Mouse (Mus musculus) thymus, postnatal 10 days (tissue): ENCODE measurements around the gene Tcam1.
"Not testable (repeated sequence)": the region's sequence is repeated elsewhere in the genome, so short reads cannot be mapped to it uniquely, and the experiment has no call there.

ENCODE experiments used
- DNase-seq, 2 experiments: peaks; one replicate each; pipeline ENCODE4 v3.0.0; 2021; ENCODE audit warnings: low spot score in 2 of 2

Tcam1 gene

DNA sequence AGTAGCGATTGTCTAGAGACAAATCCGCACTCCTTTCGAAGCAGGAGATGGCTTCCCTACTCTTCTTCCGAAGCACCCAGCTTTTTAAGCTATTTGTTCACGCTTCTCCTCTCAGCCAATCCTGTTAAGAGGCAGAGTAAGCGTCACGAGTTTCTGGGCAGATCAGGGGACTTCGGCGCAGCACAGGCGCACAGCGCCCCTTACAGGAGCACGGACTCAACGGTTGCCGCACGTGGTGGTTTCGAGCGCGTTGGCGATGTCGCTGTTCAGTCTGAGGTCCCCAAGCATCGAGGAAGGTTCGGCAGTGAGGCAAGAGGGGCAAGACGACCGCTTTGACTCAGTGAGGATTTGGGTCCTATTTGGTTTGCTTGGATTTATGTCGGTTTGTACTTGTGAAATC, at the start of gene Tcam1:
TSS of gene Tcam1 (plus strand) at position 219 of the 400 bp plus-strand sequence.
- peak; percentile 86 to 93 for DNase-seq

DNA sequence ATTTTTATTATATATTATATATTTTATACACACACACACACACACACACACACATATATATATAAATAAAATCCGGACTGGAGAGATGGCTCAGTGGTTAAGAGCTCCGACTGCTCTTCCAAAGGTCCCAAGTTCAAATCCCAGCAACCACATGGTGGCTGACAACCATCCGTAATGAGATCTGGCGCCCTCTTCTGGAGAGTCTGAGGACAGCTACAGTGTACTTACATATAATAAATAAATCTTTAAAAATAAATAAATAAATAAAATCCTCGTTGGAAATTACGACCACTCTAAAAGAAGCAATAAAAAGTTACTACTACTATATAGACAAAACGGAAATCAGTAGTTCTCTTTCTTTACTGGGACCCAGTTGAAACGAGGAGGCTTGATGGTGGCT, 42.5 kb upstream of the Tcam1 start:
- DNase-seq = not testable (repeated sequence)

DNA sequence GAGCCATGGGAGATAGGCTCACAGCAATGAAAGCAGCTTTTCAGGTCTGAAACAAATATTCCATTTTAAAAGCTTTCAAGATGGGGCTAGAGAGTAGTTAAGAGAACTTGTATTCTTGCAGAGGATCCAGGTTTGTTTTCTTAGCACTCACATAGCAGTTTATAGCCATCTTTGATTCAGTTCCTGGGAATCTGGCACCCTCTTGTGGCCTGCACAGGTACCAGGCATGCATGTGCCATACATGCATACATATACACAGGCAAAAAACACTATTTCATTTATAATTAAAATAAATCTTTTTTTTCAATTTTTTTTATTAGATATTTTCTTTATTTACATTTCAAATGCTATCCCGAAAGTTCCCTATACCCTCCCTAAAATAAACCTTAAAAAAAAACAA, 29.6 kb upstream of the Tcam1 start:
- DNase-seq = no peak

- no peak for DNase-seq
Observed at GRCm38 (mm10) chr11:106249326-106249725, 27.1 kb upstream of the Tcam1 start.

DNA sequence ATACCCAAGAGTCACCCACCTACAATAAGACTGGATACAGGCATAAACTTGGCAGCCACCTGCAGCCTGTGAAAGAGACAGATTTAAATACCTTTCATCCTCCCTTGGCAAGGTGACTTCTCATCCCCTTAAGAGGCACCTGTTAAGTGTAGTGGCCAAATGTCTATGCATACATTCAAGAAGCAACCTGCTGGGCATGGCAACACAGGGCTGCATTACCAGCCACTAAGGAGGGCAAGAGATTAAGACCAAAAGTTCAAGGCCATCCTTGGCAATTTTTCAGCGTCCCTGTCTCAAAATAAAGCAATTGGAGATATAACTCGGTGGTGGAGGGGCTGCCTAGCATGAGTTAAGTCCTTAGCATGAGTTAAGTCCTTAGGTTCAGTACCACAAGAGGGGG, 21.7 kb upstream of the Tcam1 start:
- DNase-seq = no peak

GRCm38 (mm10) chr11:106255174-106255573, 21.3 kb upstream of the Tcam1 start:
- DNase-seq = no peak

GRCm38 (mm10) chr11:106255685-106256451, 20.6 kb upstream of the Tcam1 start, which contains the start of the genes Ftsj3 and Psmc5:
Gene Ftsj3, minus strand, starts transcription at chr11:106256079.
Gene Psmc5, plus strand, starts transcription at chr11:106256154.
- peak; percentile 97 to 99 for DNase-seq

DNA sequence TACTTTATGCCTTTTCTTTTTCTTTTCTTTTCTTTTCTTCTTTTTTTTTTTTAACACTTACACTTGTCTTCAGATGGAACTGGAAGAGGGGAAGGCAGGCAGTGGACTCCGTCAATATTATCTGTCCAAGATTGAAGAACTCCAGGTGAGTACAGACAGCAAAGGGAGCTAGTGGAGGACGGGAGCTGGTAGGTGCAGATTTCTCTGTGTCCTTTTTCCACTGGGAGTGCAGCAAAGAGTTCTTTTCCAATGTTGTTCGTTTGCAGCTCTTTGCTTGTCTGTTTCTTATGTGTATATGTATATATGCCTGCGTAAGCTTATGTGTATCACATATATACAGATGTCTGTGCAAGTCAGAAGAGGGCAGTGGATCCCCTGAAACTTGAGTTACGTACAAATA, 19.7 kb upstream of the Tcam1 start:
- DNase-seq = no peak

DNA sequence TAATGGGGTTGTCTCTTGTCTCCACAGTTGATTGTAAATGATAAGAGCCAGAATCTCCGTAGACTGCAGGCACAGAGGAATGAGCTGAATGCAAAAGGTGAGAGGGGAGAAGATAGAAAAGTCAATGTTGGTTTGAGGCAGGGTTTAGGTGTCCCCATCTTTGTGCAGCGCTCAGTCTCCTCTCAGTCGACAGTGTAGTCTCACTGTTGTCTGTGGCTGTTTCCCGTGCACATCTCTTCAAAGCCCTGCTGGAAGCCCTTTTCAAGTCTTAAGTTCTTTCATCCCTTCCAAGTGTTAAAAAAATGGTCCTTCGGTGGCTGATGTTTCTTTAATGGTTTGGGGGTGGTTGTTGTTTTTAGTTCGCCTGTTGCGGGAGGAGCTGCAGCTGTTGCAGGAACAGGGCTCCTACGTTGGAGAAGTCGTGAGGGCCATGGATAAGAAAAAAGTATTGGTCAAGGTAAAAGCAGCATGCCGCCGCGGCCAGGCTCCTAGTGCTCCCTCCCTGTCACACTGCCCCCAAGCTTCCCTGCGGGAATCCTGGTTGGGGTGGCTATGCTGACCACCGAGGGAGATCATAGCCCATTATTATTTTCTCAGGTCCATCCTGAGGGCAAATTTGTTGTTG, 15.5 kb upstream of the Tcam1 start:
- no peak for DNase-seq

- no peak for DNase-seq
Observed at GRCm38 (mm10) chr11:106263963-106264362, 12.5 kb upstream of the Tcam1 start.

DNA sequence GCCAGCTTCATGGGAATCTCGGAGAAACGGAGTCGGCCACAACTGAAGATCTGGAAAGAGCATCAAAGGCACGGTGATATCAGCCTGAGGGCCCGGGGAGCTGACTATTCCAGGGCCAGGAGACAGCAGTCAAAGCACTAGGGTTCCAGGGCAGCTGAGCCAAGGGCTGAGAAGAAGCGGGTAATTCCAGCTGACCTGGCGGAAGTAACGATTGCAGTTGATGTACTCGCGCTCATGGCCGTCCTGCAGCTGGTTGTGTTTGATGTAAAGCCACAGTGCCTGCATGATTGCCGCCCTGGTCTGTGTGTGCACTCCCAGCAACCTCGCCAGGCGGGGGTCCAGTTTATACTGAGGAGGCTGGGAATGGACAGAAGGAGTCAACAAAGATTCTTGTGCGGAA, 11.5 kb upstream of the Tcam1 start:
- no peak for DNase-seq

DNA sequence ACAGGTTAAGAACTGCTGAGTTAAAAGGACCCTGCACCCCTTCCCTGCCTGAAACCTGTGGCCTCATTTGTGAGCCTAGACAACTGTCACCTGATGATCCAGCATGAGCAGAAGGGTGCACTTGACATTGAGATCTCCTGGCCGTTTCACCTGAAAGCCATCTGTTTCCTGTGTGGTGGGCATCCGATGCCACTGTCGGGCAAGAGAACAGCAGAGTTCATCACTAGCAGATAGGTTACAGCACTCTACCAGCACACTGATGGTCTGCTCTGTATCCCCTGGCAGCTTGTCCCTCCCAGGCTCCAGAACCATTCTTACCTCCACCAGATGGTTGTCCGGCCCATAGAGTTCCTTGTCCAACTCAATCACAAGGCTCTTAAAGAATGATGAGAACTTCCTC, 10.9 kb upstream of the Tcam1 start:
- no peak for DNase-seq

- no peak for DNase-seq
Observed at GRCm38 (mm10) chr11:106266431-106266830, 10.0 kb upstream of the Tcam1 start.

GRCm38 (mm10) chr11:106267311-106267852, 9.1 kb upstream of the Tcam1 start:
- DNase-seq = no peak

GRCm38 (mm10) chr11:106267871-106268270, 8.6 kb upstream of the Tcam1 start:
- no peak for DNase-seq

GRCm38 (mm10) chr11:106268326-106269059, 8.0 kb upstream of the Tcam1 start:
- no peak for DNase-seq

GRCm38 (mm10) chr11:106269060-106269431, 7.4 kb upstream of the Tcam1 start:
- peak; percentile 73 to 81 for DNase-seq

- no peak for DNase-seq
Observed at GRCm38 (mm10) chr11:106271131-106271793, 5.2 kb upstream of the Tcam1 start.

DNA sequence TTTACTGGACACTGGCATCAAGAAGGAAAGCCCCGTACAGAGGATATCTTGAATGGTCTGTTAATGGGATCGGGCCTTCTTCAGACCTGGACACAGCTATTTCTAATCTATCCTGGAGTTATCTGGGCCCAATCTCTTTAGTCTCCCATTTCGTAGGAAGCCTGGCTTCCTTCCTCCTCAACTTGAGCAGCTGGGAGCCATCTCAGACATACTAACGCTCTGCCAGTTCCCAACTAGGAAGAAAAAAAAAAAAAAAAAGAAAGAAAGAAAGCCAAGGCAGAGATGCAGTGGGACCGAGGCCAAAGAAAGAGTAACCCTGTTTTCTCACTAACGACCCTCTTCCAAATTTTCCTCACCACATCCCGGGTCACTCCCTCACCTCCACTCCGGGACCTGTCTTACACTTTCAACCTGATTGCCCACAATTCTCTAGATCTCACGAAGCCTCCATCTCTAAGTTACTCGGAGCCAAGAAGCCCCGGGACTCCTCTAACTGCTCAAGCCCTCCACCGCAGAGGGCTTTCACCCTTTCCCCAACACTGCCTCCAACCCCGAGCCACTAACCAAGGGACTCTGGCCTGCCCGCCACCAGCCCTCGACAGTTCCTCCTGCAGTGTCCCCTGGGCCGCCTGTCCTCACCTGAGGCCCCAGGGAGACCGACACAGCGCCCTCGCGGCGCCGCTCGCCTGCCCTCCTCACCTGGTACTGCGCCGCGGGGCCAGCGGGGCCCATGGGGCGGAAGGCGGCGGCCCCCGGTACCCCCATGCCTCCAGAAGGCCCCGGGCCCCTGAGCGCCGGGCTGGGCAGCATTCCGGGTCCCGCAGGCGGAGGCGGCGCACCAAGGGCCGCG, 4.5 kb upstream of the Tcam1 start:
- DNase-seq = peak in 1 of 2 experiments; percentile 51

- DNase-seq = peak; percentile 97 to 99
Observed at GRCm38 (mm10) chr11:106272644-106273310, 3.7 kb upstream of the Tcam1 start, which contains the start of gene Smarcd2. Gene Smarcd2, minus strand, starts transcription at chr11:106272972.
